Mouse (Mus musculus) hindbrain, postnatal 0 days (tissue): ENCODE results near the gene Nme8. TPM values are rescaled to one million over a fixed set of nuclear protein-coding genes. Genes with fewer than 3 reads are reported as not detected.

Source experiments
- ATAC-seq: fragments of 200-750 bp; cut with Nextera tagmentation; 2 replicates; pipeline ENCODE4 v1.8.0; 2017; ENCODE audit warnings: mild to moderate bottlenecking, moderate TSS enrichment, moderate library complexity
- DNase-seq: peaks from one replicate; pipeline ENCODE4 v3.0.0-alpha.2; 2015; ENCODE audit warnings: low spot score
- H3K27ac ChIP-seq: fragments of 300-500 bp; sonication (generic); 2 replicates; pipeline ENCODE4 v1.5.1; 2014; ENCODE audit warnings: mild to moderate bottlenecking
- H3K27me3 ChIP-seq: fragments of 300-500 bp; sonication (generic); 2 replicates; pipeline ENCODE4 v1.6.1; 2014; ENCODE audit warnings: low read length, mixed read lengths; ENCODE audit not compliant: insufficient read depth
- H3K36me3 ChIP-seq: fragments of 300-500 bp; sonication (generic); 2 replicates; pipeline ENCODE4 v1.6.1; 2014; ENCODE audit warnings: low read length, mixed read lengths; ENCODE audit not compliant: insufficient read depth
- H3K4me1 ChIP-seq: fragments of 300-500 bp; sonication (generic); 2 replicates; pipeline ENCODE4 v1.6.1; 2014; ENCODE audit warnings: antibody characterized with exemption, low read length, mixed read lengths; ENCODE audit not compliant: insufficient read depth
- H3K4me2 ChIP-seq: fragments of 300-500 bp; sonication (generic); 2 replicates; pipeline ENCODE4 v1.6.1; 2014; ENCODE audit warnings: low read depth, mild to moderate bottlenecking, low read length, moderate library complexity, mixed read lengths
- H3K4me3 ChIP-seq: fragments of 300-500 bp; sonication (generic); 2 replicates; pipeline ENCODE4 v1.5.1; 2014; ENCODE audit warnings: low read length
- H3K9ac ChIP-seq: fragments of 300-500 bp; sonication (generic); replicated peaks from 2 replicates; pipeline ENCODE4 v1.6.1; 2014; ENCODE audit warnings: mild to moderate bottlenecking, low read length, moderate library complexity, mixed read lengths
- H3K9me3 ChIP-seq: fragments of 300-500 bp; sonication (generic); 2 replicates; pipeline ENCODE4 v1.6.1; 2016; ENCODE audit warnings: low read length, mixed read lengths
- CTCF ChIP-seq: IDR thresholded peaks from 2 replicates; pipeline ENCODE4 v1.5.1; 2016; ENCODE audit warnings: antibody characterized with exemption, control low read depth, low read depth
- WGBS: fragments of 180-500 bp; shearing (Covaris S2); extraction: QIAGEN DNeasy Blood & Tissue Kit; methylation state at CpG from one replicate; pipeline ENCODE4 v1.1.7; 2014; 5-methylcytosine and 5-hydroxymethylcytosine counted together
- polyA plus RNA-seq: library from polyadenylated mRNA; unstranded; fragments of >200 nt; fragmentation: Nextera tagmentation; extraction: Ambion mirVana; gene quantifications from 2 replicates; pipeline ENCODE4 v1.2.1, GENCODE M21; 2015
- total RNA-seq: library from RNA; depleted of rRNA; stranded (reverse); fragments of >200 nt; gene quantifications from 2 replicates; pipeline ENCODE4 v1.2.3, GENCODE M21; 2014; rRNA removed

Gene Nme8
- total and polyA plus RNA-seq, 2 experiments from 2014 or later: 0.41 TPM; not detected in 1

- no peak overlapping the region for H3K4me2 ChIP-seq
- no peak for DNase-seq
- ATAC-seq: no peak
- H3K36me3 ChIP-seq: no peaks in the 10 kb centered on the region
- no peak overlapping the region for H3K27ac ChIP-seq
- no peak overlapping the region for H3K4me3 ChIP-seq
- no peak for TF ChIP-seq CTCF
- 83% methylated on average over 6 of the region's 6 CpGs for WGBS
- H3K9me3 ChIP-seq: no peaks in the 10 kb centered on the region
- H3K9ac ChIP-seq: no peak overlapping the region
- H3K4me1 ChIP-seq: no peaks in the 10 kb centered on the region
- no peaks in the 10 kb centered on the region for H3K27me3 ChIP-seq
Observed at GRCm38 (mm10) chr13:19599242-19599641, 98.4 kb downstream of the Nme8 start.

- H3K36me3 ChIP-seq: peaks cover 7% of the 10 kb centered on the region; the same call in 1 of the 2 replicates
- H3K27me3 ChIP-seq: no peaks in the 10 kb centered on the region
- H3K4me3 ChIP-seq: no peak overlapping the region
- no peak overlapping the region for H3K4me2 ChIP-seq
- no peak overlapping the region for H3K9ac ChIP-seq
- H3K9me3 ChIP-seq: no peaks in the 10 kb centered on the region
- DNase-seq (no peak), ATAC-seq (no peak)
- WGBS: 95% methylated on average over 1 of the region's 1 CpGs
- no peak for TF ChIP-seq CTCF
- H3K4me1 ChIP-seq: no peaks in the 10 kb centered on the region
- H3K27ac ChIP-seq: no peak overlapping the region
Observed at GRCm38 (mm10) chr13:19595141-19595540, 102.5 kb downstream of the Nme8 start.

Other genes with a start within 250 kb of the Nme8 start
- gene Epdr1, start 77.9 kb downstream of the Nme8 start, total RNA-seq: 38.9 and 51.9 TPM in 2 replicates
- gene Epdr1, start 77.9 kb downstream of the Nme8 start, polyA plus RNA-seq: 40.3 and 42.4 TPM in 2 replicates
- 3.7 and 3.8 TPM in 2 replicates for gene Sfrp4, start 74.7 kb downstream of the Nme8 start, total RNA-seq
- 4.7 and 6.2 TPM in 2 replicates for gene Sfrp4, start 74.7 kb downstream of the Nme8 start, polyA plus RNA-seq
- gene Gpr141, start 126.5 kb upstream of the Nme8 start, total RNA-seq: 3.0 TPM in 1 of 2 replicates, not detected in the other
- 0.10 TPM in 1 of 2 replicates, not detected in the other for gene Gpr141, start 126.5 kb upstream of the Nme8 start, polyA plus RNA-seq